Mouse (Mus musculus) erythroblast, embryonic 14.5 days (primary cell): ENCODE results near the gene Mmgt2. TPM values are rescaled to one million over a fixed set of nuclear protein-coding genes. Genes with fewer than 3 reads are reported as not detected.

Experiments used
- H3K27me3 ChIP-seq: 2 replicates; pipeline ENCODE4 v1.6.1; 2012; ENCODE audit warnings: inconsistent platforms; ENCODE audit not compliant: control insufficient read depth
- H3K36me3 ChIP-seq: 2 replicates; pipeline ENCODE4 v1.6.1; 2012; ENCODE audit warnings: mild to moderate bottlenecking, inconsistent platforms; ENCODE audit not compliant: control insufficient read depth
- H3K4me1 ChIP-seq: 2 replicates; pipeline ENCODE4 v1.6.1; 2012; ENCODE audit warnings: inconsistent platforms; ENCODE audit not compliant: control insufficient read depth
- H3K4me3 ChIP-seq: replicated peaks from 2 replicates; pipeline ENCODE3; 2012; ENCODE audit warnings: moderate library complexity, mild to moderate bottlenecking, inconsistent platforms
- H3K9me3 ChIP-seq: 2 replicates; pipeline ENCODE4 v1.6.1; 2012; ENCODE audit warnings: low read length, inconsistent platforms, mixed read lengths; ENCODE audit not compliant: control insufficient read depth
- GATA1 ChIP-seq: IDR thresholded peaks from 2 replicates; pipeline ENCODE4 v1.6.1; 2012; ENCODE audit warnings: low read length, inconsistent platforms, mixed read lengths
- TAL1 ChIP-seq: IDR thresholded peaks from 3 replicates; pipeline ENCODE4 v1.6.1; 2012; ENCODE audit warnings: low read length, inconsistent platforms, mixed read lengths
- polyA plus RNA-seq: library from polyadenylated mRNA; stranded (reverse); fragments of >175 nt; gene quantifications from 2 replicates; pipeline ENCODE4 v1.2.3, GENCODE M21; 2012

Gene Mmgt2
- polyA plus RNA-seq, 1 experiment: 0.25 TPM

DNA sequence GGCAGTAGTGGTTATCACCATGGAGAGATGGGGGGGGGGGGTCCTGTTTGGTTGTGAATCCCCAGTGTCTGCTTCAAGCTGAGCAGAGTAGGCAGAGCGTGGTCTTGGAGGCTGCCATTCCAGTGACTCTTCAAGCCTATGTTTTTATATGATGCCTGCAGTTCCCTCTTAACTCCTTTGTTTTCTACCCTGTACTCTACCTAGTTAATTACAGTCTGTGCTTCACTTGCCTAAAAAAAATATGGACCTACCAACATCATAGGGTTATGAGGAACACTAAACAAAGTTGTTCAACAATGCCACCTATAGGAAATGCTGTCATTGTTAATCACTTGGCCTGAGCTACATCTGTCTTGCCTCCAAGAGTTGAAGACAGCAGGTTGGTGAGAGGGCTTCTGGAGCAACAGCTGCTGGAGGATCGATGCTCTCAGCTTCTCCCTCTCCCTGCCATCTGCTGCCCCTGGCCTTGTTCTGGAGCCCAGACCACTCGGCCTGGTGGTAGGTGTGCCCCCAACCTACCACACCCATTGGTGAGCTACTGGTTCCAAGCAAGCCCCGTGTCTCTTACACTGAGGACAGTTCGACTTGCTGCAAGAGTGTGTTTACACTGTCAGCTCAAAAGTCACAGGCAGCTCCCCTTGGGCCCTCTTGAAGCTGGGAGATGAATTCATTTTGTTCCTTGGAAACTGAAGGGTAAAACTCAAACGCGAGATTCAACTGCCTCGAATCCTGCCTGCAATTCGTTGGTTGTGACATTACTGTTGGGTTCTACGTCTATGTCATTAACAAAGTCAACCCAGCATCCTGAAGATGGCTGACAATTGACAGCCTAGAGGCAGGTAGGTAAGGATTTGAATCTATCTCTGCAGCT is 41.9 kb upstream of the Mmgt2 start:
- peaks cover 70% of the 10 kb centered on the region for H3K36me3 ChIP-seq
- peaks cover 47% of the 10 kb centered on the region for H3K4me1 ChIP-seq
- H3K9me3 ChIP-seq: no peaks in the 10 kb centered on the region
- no peak for TF ChIP-seq GATA1
- no peak for TF ChIP-seq TAL1
- no peak overlapping the region for H3K4me3 ChIP-seq
- no peaks in the 10 kb centered on the region for H3K27me3 ChIP-seq

GRCm38 (mm10) chr11:62607170-62607951 is 41.1 kb upstream of the Mmgt2 start:
- no peak overlapping the region for H3K4me3 ChIP-seq
- H3K36me3 ChIP-seq: peaks cover 70% of the 10 kb centered on the region
- TF ChIP-seq TAL1 (no peak), GATA1 (no peak)
- no peaks in the 10 kb centered on the region for H3K9me3 ChIP-seq
- no peaks in the 10 kb centered on the region for H3K27me3 ChIP-seq
- peaks cover 40% of the 10 kb centered on the region for H3K4me1 ChIP-seq

- no peak for TF ChIP-seq TAL1
- TF ChIP-seq GATA1: no peak
- H3K9me3 ChIP-seq: no peaks in the 10 kb centered on the region
- H3K4me3 ChIP-seq: no peak overlapping the region
- H3K36me3 ChIP-seq: peaks cover 70% of the 10 kb centered on the region
- H3K4me1 ChIP-seq: peaks cover 40% of the 10 kb centered on the region
- no peaks in the 10 kb centered on the region for H3K27me3 ChIP-seq
Observed at GRCm38 (mm10) chr11:62607952-62608201, 40.6 kb upstream of the Mmgt2 start.

DNA sequence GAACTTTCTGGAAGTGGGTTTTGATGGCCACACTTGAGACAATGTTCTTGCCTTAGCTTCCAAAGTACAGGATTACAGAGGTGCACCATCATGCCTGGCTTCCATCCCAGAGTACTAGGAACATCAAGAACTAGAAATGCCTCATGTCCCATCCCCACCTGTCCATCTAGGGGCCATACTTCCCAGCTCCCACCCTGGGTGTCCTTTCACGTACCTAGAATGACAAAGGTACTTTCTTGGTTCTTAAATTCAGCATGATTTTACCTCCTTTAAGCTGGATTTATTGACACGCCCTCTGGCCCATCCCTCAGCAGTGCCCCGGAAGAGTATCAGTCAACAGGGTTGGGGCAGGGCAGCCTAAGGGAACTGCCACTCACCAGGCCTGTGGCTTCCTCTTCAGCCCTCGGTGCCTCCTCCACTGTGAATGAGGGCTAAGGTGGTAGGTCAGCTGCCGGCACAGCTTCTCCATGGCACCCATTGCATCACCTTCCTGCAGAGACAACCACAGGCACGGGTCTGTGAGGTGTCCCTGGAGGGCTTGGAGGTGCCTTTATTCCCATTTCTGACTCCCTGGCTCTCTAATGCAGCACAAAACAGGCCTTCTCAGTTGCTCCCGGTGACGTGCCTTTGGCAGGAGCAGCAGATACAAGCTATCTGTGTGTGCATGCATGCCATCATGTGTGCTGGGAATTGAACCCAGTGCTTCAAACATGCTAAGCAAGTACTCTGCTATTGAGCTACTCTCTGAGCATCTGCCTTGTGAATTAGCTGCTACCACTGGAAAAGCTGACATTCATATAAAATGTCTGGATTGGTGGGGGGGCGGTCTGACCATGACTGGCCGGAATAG is 39.4 kb upstream of the Mmgt2 start:
- Histone ChIP-seq H3K4me3 (no peak overlapping the region), H3K27me3 (no peaks in the 10 kb centered on the region), H3K4me1 (peaks cover 36% of the 10 kb centered on the region), H3K36me3 (peaks cover 58% of the 10 kb centered on the region), H3K9me3 (no peaks in the 10 kb centered on the region)
- TF ChIP-seq TAL1 (no peak), GATA1 (no peak)

GRCm38 (mm10) chr11:62610304-62610703 is 38.2 kb upstream of the Mmgt2 start:
- Histone ChIP-seq H3K36me3 (peaks cover 46% of the 10 kb centered on the region), H3K27me3 (no peaks in the 10 kb centered on the region), H3K4me3 (no peak overlapping the region), H3K9me3 (no peaks in the 10 kb centered on the region), H3K4me1 (peaks cover 24% of the 10 kb centered on the region)
- TF ChIP-seq GATA1: no peak
- no peak for TF ChIP-seq TAL1

- H3K4me1 ChIP-seq: peaks cover 10% of the 10 kb centered on the region
- H3K4me3 ChIP-seq: no peak overlapping the region
- no peaks in the 10 kb centered on the region for H3K27me3 ChIP-seq
- TF ChIP-seq TAL1 (no peak), GATA1 (no peak)
- H3K36me3 ChIP-seq: peaks cover 23% of the 10 kb centered on the region
- no peaks in the 10 kb centered on the region for H3K9me3 ChIP-seq
Observed at GRCm38 (mm10) chr11:62612604-62613003, 35.9 kb upstream of the Mmgt2 start.

DNA sequence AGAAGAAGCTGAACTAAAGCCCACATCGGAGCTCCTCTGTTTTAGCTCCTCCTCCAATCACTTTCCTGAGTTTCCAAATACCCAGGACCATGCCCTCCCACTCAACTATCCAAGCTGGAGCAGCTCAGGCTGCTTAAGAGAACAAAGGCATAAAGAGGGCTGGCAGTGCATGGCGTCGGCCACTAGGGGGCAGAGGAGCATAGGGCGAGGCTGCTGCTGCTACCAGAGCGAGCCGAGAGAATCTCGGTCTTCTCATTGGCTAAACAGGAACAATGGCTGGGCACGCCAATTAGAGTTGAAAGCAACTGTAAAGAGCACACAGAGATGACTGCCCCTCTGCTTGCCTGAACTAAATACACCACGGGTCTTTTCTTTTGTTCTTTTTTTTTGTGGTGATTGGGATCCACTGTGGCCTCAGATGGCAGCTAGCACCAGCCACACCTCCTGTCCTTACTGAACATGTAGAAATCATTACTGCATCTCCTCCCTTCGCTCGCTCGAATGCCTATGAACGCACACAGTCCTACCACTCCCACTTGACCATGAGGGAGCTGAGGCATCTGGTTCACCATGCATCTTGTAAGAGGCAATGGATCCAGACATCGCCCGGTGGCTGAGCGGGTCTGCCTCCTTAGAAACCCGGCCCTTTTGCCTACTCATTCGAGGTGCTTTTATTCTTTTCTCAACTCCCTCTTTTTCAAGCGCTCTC is 34.7 kb upstream of the Mmgt2 start:
- TF ChIP-seq TAL1: no peak
- Histone ChIP-seq H3K9me3 (no peaks in the 10 kb centered on the region), H3K4me1 (peaks cover 9% of the 10 kb centered on the region), H3K4me3 (no peak overlapping the region), H3K36me3 (peaks cover 11% of the 10 kb centered on the region), H3K27me3 (no peaks in the 10 kb centered on the region)

- H3K4me1 ChIP-seq: peaks cover 4% of the 10 kb centered on the region; the same call in 1 of the 2 replicates
- H3K4me3 ChIP-seq: no peak overlapping the region
Observed at GRCm38 (mm10) chr11:62614876-62615410, 33.5 kb upstream of the Mmgt2 start.

More at GRCm38 (mm10) chr11:62614876-62615410, 33.5 kb upstream of the Mmgt2 start:
- Histone ChIP-seq H3K9me3 (no peaks in the 10 kb centered on the region), H3K27me3 (no peaks in the 10 kb centered on the region), H3K36me3 (peaks cover 3% of the 10 kb centered on the region)
- TF ChIP-seq TAL1: no peak
- no peak for TF ChIP-seq GATA1
